Mouse (Mus musculus): ENCODE results near the gene Sun1. TPM values are rescaled to one million over a fixed set of nuclear protein-coding genes. Genes with fewer than 3 reads are reported as not detected.

The Sun1 gene
- polyA plus RNA-seq (2015; fragmentation: Illumina TruSeq; extraction: RNeasy Lipid Tissue Mini Kit (QIAGEN cat#74804); ENCODE audit: low read depth, low replicate concordance), result 73.2 TPM

GRCm38 (mm10) chr5:139199995-139200769 lies at the start of gene Sun1:
TSS of gene Sun1 (plus strand) at chr5:139200637.

GRCm38 (mm10) chr5:139252081-139252909 lies 51.9 kb downstream of the Sun1 start, which contains the start of gene Get4:
TSS of gene Get4 (plus strand) at chr5:139252324.

Other genes with a start within 250 kb of the Sun1 start
- gene Pdgfa, start 203.3 kb upstream of the Sun1 start, polyA plus RNA-seq (2015; fragmentation: Illumina TruSeq; extraction: RNeasy Lipid Tissue Mini Kit (QIAGEN cat#74804); ENCODE audit: low read depth, low replicate concordance), result 42.5 TPM
- 701 TPM for gene Prkar1b, start 50.6 kb upstream of the Sun1 start, polyA plus RNA-seq (2015; fragmentation: Illumina TruSeq; extraction: RNeasy Lipid Tissue Mini Kit (QIAGEN cat#74804); ENCODE audit: low read depth, low replicate concordance)
- 4.3 TPM for gene Dnaaf5, start 50.4 kb upstream of the Sun1 start, polyA plus RNA-seq (2015; fragmentation: Illumina TruSeq; extraction: RNeasy Lipid Tissue Mini Kit (QIAGEN cat#74804); ENCODE audit: low read depth, low replicate concordance)
- 77.5 TPM for gene Get4, start 51.7 kb downstream of the Sun1 start, polyA plus RNA-seq (2015; fragmentation: Illumina TruSeq; extraction: RNeasy Lipid Tissue Mini Kit (QIAGEN cat#74804); ENCODE audit: low read depth, low replicate concordance)
- 200 TPM for gene Adap1, start 125.0 kb downstream of the Sun1 start, polyA plus RNA-seq (2015; fragmentation: Illumina TruSeq; extraction: RNeasy Lipid Tissue Mini Kit (QIAGEN cat#74804); ENCODE audit: low read depth, low replicate concordance)
- 72.4 TPM for gene Cox19, start 150.8 kb downstream of the Sun1 start, polyA plus RNA-seq (2015; fragmentation: Illumina TruSeq; extraction: RNeasy Lipid Tissue Mini Kit (QIAGEN cat#74804); ENCODE audit: low read depth, low replicate concordance)
- not detected for gene Cyp2w1, start 152.0 kb downstream of the Sun1 start, polyA plus RNA-seq (2015; fragmentation: Illumina TruSeq; extraction: RNeasy Lipid Tissue Mini Kit (QIAGEN cat#74804); ENCODE audit: low read depth, low replicate concordance)
- gene Gpr146, start 177.1 kb downstream of the Sun1 start, polyA plus RNA-seq (2015; fragmentation: Illumina TruSeq; extraction: RNeasy Lipid Tissue Mini Kit (QIAGEN cat#74804); ENCODE audit: low read depth, low replicate concordance), result 12.4 TPM
- 0.46 TPM for gene C130050O18Rik, start 204.6 kb downstream of the Sun1 start, polyA plus RNA-seq (2015; fragmentation: Illumina TruSeq; extraction: RNeasy Lipid Tissue Mini Kit (QIAGEN cat#74804); ENCODE audit: low read depth, low replicate concordance)
- gene Gper1, start 222.5 kb downstream of the Sun1 start, polyA plus RNA-seq (2015; fragmentation: Illumina TruSeq; extraction: RNeasy Lipid Tissue Mini Kit (QIAGEN cat#74804); ENCODE audit: low read depth, low replicate concordance), result 3.6 TPM